Mouse (Mus musculus): ENCODE measurements around the gene Sh2d1b2. TPM values are rescaled to one million over a fixed set of nuclear protein-coding genes. Genes with fewer than 3 reads are reported as not detected.
A peak's percentile ranks its signal among the peaks of the same experiment; 100 is the strongest.
"Not testable (repeated sequence)": the region's sequence is repeated elsewhere in the genome, so short reads cannot be mapped to it uniquely, and the experiment has no call there.

Sh2d1b2 gene
- total RNA-seq (2021), result not detected

- DNase-seq (ENCODE audit: extremely low spot score in 1 of 2, low spot score in 1 of 2), result not testable (repeated sequence)
These were observed at the start of gene Sh2d1b2 for GRCm38 (mm10) chr1:170232688-170233087. Sh2d1b2 (plus strand) TSS chr1:170232749.

GRCm38 (mm10) chr1:170185137-170185536 lies 47.4 kb upstream of the Sh2d1b2 start:
- DNase-seq (ENCODE audit: extremely low spot score in 1 of 2, low spot score in 1 of 2), result no peak

- no peak for DNase-seq (ENCODE audit: extremely low spot score in 1 of 2, low spot score in 1 of 2)
These were observed 46.0 kb upstream of the Sh2d1b2 start for GRCm38 (mm10) chr1:170186531-170186930.

GRCm38 (mm10) chr1:170188601-170189000 lies 43.9 kb upstream of the Sh2d1b2 start:
- DNase-seq (ENCODE audit: extremely low spot score in 1 of 2, low spot score in 1 of 2), result no peak

- no peak for DNase-seq (ENCODE audit: extremely low spot score in 1 of 2, low spot score in 1 of 2)
These were observed 42.3 kb upstream of the Sh2d1b2 start for GRCm38 (mm10) chr1:170190225-170190624.

GRCm38 (mm10) chr1:170191925-170192324 lies 40.6 kb upstream of the Sh2d1b2 start:
- DNase-seq (ENCODE audit: extremely low spot score in 1 of 2, low spot score in 1 of 2), result no peak

GRCm38 (mm10) chr1:170196211-170196610 lies 36.3 kb upstream of the Sh2d1b2 start:
- no peak for DNase-seq (ENCODE audit: extremely low spot score in 1 of 2, low spot score in 1 of 2)

- peak in 1 of 2 experiments; percentile 48 for DNase-seq (ENCODE audit: extremely low spot score in 1 of 2, low spot score in 1 of 2)
These were observed 32.2 kb upstream of the Sh2d1b2 start for GRCm38 (mm10) chr1:170200379-170200778.

- no peak for DNase-seq (ENCODE audit: extremely low spot score in 1 of 2, low spot score in 1 of 2)
These were observed 26.2 kb upstream of the Sh2d1b2 start for GRCm38 (mm10) chr1:170206395-170206794.

- DNase-seq (ENCODE audit: extremely low spot score in 1 of 2, low spot score in 1 of 2), result no peak
These were observed 19.2 kb upstream of the Sh2d1b2 start for GRCm38 (mm10) chr1:170213181-170213879.

- no peak for DNase-seq (ENCODE audit: extremely low spot score in 1 of 2, low spot score in 1 of 2)
These were observed 18.2 kb upstream of the Sh2d1b2 start for GRCm38 (mm10) chr1:170214383-170214756.

- peak; percentile 72 to 80 for DNase-seq (ENCODE audit: extremely low spot score in 1 of 2, low spot score in 1 of 2)
These were observed 17.6 kb upstream of the Sh2d1b2 start, which contains the start of gene Uhmk1 for GRCm38 (mm10) chr1:170214757-170215522. Uhmk1 (minus strand) TSS chr1:170215397.

GRCm38 (mm10) chr1:170215590-170215989 lies 17.0 kb upstream of the Sh2d1b2 start:
- DNase-seq (ENCODE audit: extremely low spot score in 1 of 2, low spot score in 1 of 2), result no peak

GRCm38 (mm10) chr1:170218091-170218884 lies 14.3 kb upstream of the Sh2d1b2 start:
- no peak for DNase-seq (ENCODE audit: extremely low spot score in 1 of 2, low spot score in 1 of 2)

- DNase-seq (ENCODE audit: extremely low spot score in 1 of 2, low spot score in 1 of 2), result no peak
These were observed 12.2 kb upstream of the Sh2d1b2 start for GRCm38 (mm10) chr1:170220351-170220750.

GRCm38 (mm10) chr1:170223276-170223675 lies 9.3 kb upstream of the Sh2d1b2 start:
- DNase-seq (ENCODE audit: extremely low spot score in 1 of 2, low spot score in 1 of 2), result no peak

GRCm38 (mm10) chr1:170245016-170245415 lies 12.5 kb downstream of the Sh2d1b2 start:
- no peak for DNase-seq (ENCODE audit: extremely low spot score in 1 of 2, low spot score in 1 of 2)

- peak in 1 of 2 experiments; percentile 7 for DNase-seq (ENCODE audit: extremely low spot score in 1 of 2, low spot score in 1 of 2)
These were observed 22.5 kb downstream of the Sh2d1b2 start for GRCm38 (mm10) chr1:170254893-170255559.

- peak; percentile 65 to 70 for DNase-seq (ENCODE audit: extremely low spot score in 1 of 2, low spot score in 1 of 2)
These were observed 23.0 kb downstream of the Sh2d1b2 start for GRCm38 (mm10) chr1:170255560-170255910.

- DNase-seq (ENCODE audit: extremely low spot score in 1 of 2, low spot score in 1 of 2), result no peak
These were observed 37.7 kb downstream of the Sh2d1b2 start for GRCm38 (mm10) chr1:170270281-170270680.

Data from layer of hippocampus, postnatal 25 days (tissue).